Mouse (Mus musculus): ENCODE results near the gene Hesx1. TPM values are rescaled to one million over a fixed set of nuclear protein-coding genes. Genes with fewer than 3 reads are reported as not detected.
"Not testable (repeated sequence)": the region's sequence is repeated elsewhere in the genome, so short reads cannot be mapped to it uniquely, and the experiment has no call there.

Gene Hesx1
- 3.4 and 3.9 TPM in 2 replicates for polyA plus RNA-seq (2016; fragmentation: Nextera tagmentation; extraction: Ambion mirVana)

DNA sequence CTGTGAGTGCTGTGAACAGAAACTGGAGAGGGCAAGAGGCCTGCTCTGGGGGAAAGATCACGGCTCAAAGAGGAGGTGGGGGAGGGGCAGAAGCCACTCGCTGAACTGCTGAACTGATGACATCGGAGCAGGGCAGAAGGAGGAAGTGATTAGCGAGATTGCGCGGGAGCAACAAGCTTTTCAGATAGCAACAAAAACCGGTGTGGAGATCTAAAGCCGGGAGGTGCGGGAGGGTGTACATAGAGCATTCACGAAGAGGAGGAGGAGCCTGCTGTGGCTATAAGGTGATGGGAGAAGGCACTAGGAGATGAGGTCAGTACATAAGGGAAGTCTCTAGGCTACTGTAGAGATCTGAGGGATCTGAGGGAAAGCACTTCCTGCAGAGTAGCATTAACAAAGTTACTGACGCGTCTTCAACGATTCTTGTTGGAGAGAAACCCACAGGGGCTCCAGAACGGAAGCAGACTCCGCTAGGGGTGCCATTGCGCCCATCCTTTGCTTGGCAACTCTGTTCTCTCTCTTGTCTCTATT, at the start of gene Hesx1:
TSS of gene Hesx1 (plus strand) at position 206 of the 531 bp plus-strand sequence.
- H3K9me3 ChIP-seq = no peaks in the 10 kb centered on the region
- peaks cover 17% of the 10 kb centered on the region for H3K4me1 ChIP-seq
- H3K27ac ChIP-seq (replicated peaks) = peak within 1 kb of the TSS; percentile 84
- 11% methylated on average over 16 of the region's 16 CpGs for WGBS
- 0 out of 2 replicates have a peak, but pooled peaks cover 4% of the 10 kb centered on the region for H3K27me3 ChIP-seq (replicated peaks; ENCODE audit: low read depth, poor library complexity, severe bottlenecking)
- DNase-seq (ENCODE audit: low spot score) = peak; percentile 84
- H3K4me3 ChIP-seq = peak within 1 kb of the TSS; percentile 53
- H3K36me3 ChIP-seq (replicated peaks) = no peaks in the 10 kb centered on the region

DNA sequence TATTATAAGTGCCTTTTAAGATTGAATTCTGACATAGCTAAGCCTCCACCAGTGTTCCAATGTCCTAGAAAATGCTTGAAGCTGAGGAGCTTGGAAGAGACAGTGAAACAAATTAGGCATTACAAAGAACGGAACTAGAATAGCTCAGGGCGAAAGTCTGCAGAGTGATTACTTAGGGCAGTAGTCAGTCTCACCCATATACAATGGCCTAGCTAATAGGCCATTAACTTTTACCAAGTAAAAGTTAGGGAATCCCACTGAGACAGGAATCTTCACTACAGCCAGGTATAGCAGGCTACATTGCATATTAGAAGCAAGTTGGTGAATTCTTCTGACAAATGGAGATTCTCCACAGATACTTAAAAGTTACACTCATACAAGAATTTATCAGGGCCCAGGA, 38.1 kb upstream of the Hesx1 start:
- not testable (repeated sequence) for DNase-seq (ENCODE audit: low spot score); H3K27me3 ChIP-seq (replicated peaks; ENCODE audit: low read depth, poor library complexity, severe bottlenecking); H3K9me3 ChIP-seq; H3K4me3 ChIP-seq; H3K4me1 ChIP-seq; H3K27ac ChIP-seq (replicated peaks)
- 88% methylated on average over 2 of the region's 2 CpGs for WGBS
- H3K36me3 ChIP-seq (replicated peaks) = peaks cover 66% of the 10 kb centered on the region

DNA sequence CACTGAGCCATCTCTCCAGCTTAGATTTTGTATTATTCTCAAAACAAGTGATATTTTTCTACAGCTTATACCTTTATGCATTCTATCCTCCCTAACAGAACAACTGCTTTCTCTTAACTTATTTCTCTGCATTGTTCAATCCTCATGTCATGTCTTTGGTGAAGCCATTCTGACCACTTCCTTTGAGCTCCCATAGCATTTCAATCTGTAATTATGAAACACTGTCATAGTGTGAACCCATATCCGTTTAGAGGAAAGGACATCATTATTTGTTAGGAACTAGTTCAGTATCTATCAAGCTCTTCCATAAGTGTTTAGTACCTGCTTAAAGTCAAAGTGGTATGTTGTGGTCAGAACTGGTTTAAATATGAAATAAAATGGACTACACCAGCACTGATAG, 33.7 kb upstream of the Hesx1 start:
- no peak overlapping the region for H3K4me3 ChIP-seq
- H3K9me3 ChIP-seq = no peaks in the 10 kb centered on the region
- DNase-seq (ENCODE audit: low spot score) = no peak
- H3K4me1 ChIP-seq = no peaks in the 10 kb centered on the region
- peaks cover 55% of the 10 kb centered on the region for H3K36me3 ChIP-seq (replicated peaks)
- no peaks in the 10 kb centered on the region for H3K27me3 ChIP-seq (replicated peaks; ENCODE audit: low read depth, poor library complexity, severe bottlenecking)
- H3K27ac ChIP-seq (replicated peaks) = no peak overlapping the region
- 86% methylated on average over 1 of the region's 1 CpGs for WGBS

DNA sequence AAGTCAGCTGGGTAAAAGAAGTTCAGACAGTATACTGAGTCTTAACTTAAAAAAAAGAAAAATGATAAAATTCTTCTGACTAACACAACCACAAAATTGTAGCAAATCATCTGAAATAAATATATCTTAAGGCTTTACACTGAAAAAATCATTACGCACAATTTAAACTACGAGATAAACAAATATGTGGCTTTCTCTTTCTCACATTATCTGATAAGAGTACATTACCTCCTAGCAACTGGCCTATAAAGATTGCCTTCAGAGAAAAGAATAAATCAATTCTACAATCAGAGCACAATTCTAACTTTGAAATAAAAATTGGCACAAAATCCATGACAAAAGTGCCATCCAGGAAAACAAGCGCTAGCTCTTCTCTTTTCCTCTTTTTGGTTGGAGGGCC, 25.1 kb upstream of the Hesx1 start:
- peaks cover 15% of the 10 kb centered on the region for H3K4me1 ChIP-seq
- 87% methylated on average over 3 of the region's 3 CpGs for WGBS
- no peak overlapping the region for H3K27ac ChIP-seq (replicated peaks)
- no peaks in the 10 kb centered on the region for H3K9me3 ChIP-seq
- DNase-seq (ENCODE audit: low spot score) = no peak
- H3K27me3 ChIP-seq (replicated peaks; ENCODE audit: low read depth, poor library complexity, severe bottlenecking) = peaks cover 5% of the 10 kb centered on the region; the same call in 1 of the 2 replicates
- H3K36me3 ChIP-seq (replicated peaks) = peaks cover 10% of the 10 kb centered on the region
- peak overlapping the region; percentile 93 for H3K4me3 ChIP-seq

DNA sequence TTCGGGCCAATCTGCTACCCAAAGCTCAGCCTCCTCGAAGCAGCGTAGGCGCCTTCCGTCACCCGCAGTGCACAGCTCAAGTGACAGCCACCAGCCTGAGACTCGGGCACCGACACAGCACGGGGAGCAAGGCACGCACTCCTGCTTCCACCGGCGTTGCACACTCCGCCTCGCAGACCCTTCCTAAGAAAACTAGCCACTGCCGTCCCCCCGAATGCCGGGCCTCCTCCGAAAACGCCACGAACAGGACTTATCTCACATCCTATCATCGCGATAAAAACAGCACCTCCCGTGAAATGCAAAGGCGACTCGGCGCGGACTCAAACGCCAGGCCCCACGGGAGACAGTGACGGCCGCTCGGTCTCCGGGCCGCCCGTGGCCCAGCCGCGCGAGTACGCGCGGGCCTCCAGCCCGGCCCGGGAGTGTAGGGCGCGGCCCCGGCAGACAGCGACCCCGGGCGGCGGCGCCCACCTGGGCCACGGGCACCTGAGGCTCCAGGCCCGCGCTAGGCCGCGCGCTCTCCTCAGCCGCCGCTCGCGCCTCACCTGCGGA, 24.3 kb upstream of the Hesx1 start:
- H3K36me3 ChIP-seq (replicated peaks) = peaks cover 4% of the 10 kb centered on the region
- peaks cover 5% of the 10 kb centered on the region; the same call in 1 of the 2 replicates for H3K27me3 ChIP-seq (replicated peaks; ENCODE audit: low read depth, poor library complexity, severe bottlenecking)
- H3K27ac ChIP-seq (replicated peaks) = peak overlapping the region; percentile 94
- H3K9me3 ChIP-seq = no peaks in the 10 kb centered on the region
- WGBS = under 1% methylated on average over 62 of the region's 62 CpGs
- peaks cover 15% of the 10 kb centered on the region for H3K4me1 ChIP-seq
- peak overlapping the region; percentile 93 for H3K4me3 ChIP-seq
- peak; percentile 74 for DNase-seq (ENCODE audit: low spot score)

DNA sequence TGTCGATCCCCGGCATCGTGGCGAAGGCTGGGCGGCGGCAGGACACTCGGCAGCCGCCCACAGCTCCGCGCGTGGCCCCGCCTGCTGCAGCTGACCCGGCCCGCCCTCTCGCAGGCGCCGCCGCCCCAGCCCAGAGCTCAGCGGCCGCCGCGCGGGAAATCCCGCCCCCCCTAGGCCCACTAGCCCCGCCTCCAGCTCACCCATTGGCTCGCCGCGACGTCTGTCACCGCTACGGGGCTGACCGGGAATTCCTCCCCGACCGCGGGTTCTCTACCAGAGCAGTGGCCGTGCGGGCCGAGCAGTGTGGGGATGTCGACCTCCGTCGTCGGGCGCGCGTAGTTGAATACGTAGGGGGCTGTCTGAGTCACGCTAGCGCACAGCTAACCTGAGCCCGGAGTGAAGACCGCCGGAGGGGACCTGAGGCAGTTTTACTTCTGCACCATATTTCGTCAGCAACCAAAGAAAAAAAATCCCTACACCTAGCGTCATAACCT, 23.7 kb upstream of the Hesx1 start:
- WGBS = under 1% methylated on average over 53 of the region's 53 CpGs
- Histone ChIP-seq H3K27ac (replicated peaks) (peak overlapping the region; percentile 94), H3K9me3 (no peaks in the 10 kb centered on the region)

DNA sequence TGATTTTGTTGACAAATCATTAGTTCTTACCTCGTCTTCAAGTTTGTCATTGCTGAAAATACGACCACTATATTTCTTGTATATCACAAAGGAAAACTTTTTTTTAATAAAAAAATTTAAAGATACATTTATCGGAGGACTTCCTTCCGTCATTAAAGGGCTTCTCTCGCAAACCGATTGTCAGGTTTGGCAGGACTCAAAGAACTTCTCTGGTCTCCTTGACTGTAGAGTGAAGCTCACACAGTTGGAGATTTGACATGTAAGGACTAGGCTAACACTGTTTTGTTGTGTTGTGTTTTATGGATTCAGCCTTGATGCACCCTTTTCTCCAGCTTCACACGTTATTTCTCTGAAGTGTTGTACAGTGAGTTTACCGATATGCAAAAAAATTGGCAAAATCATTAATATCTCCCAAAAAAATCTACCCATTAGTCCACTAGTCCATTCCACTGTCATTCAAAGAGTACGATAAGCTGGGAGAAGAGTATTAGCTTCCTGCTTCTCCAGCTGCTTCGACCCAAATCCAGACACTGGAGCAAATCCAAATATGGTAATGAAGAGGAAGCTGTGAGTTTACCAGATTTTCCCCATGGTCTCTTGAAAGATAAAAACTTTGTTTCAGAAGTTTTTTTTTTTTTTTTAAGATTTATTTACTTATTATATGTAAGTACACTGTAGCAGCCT, 23.0 kb upstream of the Hesx1 start, which contains the start of gene Appl1:
TSS of gene Appl1 (minus strand) at position 127 of the 684 bp plus-strand sequence.
- H3K9me3 ChIP-seq = no peaks in the 10 kb centered on the region
- WGBS = 54% methylated on average over 10 of the region's 10 CpGs
- peak within 1 kb of the TSS; percentile 93 for H3K4me3 ChIP-seq
- H3K27me3 ChIP-seq (replicated peaks; ENCODE audit: low read depth, poor library complexity, severe bottlenecking) = peaks cover 5% of the 10 kb centered on the region; the same call in 1 of the 2 replicates
- peak within 1 kb of the TSS; percentile 94 for H3K27ac ChIP-seq (replicated peaks)
- no peak for DNase-seq (ENCODE audit: low spot score)
- no peaks in the 10 kb centered on the region for H3K36me3 ChIP-seq (replicated peaks)
- peaks cover 15% of the 10 kb centered on the region for H3K4me1 ChIP-seq

More for the DNA sequence above, 23.7 kb upstream of the Hesx1 start:
- Histone ChIP-seq H3K36me3 (replicated peaks) (no peaks in the 10 kb centered on the region), H3K4me3 (peak overlapping the region; percentile 93), H3K27me3 (replicated peaks; ENCODE audit: low read depth, poor library complexity, severe bottlenecking) (peaks cover 5% of the 10 kb centered on the region; the same call in 1 of the 2 replicates), H3K4me1 (peaks cover 15% of the 10 kb centered on the region)
- peak; percentile 99 for DNase-seq (ENCODE audit: low spot score)

DNA sequence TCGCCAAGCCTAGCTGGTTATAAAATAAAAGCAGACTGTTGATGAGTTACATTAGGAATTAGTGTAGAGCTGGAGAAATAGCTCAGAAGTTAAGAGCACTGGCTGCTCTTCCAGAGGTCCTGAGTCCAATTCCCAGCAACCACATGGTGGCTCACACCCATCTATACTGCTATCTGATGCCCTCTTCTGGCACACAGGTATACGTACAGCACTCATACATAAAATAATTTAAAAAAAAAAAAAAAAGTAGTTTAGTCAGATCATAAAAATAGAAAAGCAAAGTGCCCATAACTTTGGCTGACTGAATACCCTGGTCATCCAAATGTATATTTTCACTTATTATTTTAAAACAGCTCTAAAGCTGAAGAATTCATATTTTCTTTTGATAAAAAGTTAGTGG, 21.1 kb upstream of the Hesx1 start:
- Histone ChIP-seq H3K27me3 (replicated peaks; ENCODE audit: low read depth, poor library complexity, severe bottlenecking) (peaks cover 5% of the 10 kb centered on the region; the same call in 1 of the 2 replicates), H3K4me3 (no peak overlapping the region), H3K4me1 (peaks cover 28% of the 10 kb centered on the region), H3K27ac (replicated peaks) (no peak overlapping the region), H3K36me3 (replicated peaks) (no peaks in the 10 kb centered on the region), H3K9me3 (no peaks in the 10 kb centered on the region)
- WGBS = 85% methylated on average over 2 of the region's 2 CpGs
- DNase-seq (ENCODE audit: low spot score) = no peak

DNA sequence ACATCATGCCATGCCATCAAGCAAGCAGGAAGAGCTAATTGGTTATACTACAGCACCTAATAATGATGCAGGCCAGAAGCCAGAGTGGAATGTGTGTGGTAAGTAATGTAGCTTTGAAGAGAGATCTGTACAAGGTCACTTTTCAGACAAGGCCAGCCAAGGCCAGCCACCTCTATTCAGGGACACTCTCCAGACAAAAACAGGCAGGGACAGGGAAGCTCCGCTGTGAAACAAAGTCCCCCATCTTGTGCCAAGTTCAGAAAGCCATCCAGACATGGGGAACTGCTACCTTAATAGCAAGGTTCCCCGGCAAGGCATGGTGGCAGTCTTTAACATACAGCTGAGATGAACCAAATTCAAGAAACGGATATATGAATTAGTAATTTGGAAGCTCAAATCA, 18.7 kb upstream of the Hesx1 start:
- Histone ChIP-seq H3K9me3 (no peaks in the 10 kb centered on the region; the same call in 1 of the 2 replicates), H3K4me1 (peaks cover 14% of the 10 kb centered on the region), H3K36me3 (replicated peaks) (no peaks in the 10 kb centered on the region), H3K4me3 (no peak overlapping the region), H3K27me3 (replicated peaks; ENCODE audit: low read depth, poor library complexity, severe bottlenecking) (peaks cover 5% of the 10 kb centered on the region; the same call in 1 of the 2 replicates), H3K27ac (replicated peaks) (no peak overlapping the region)
- WGBS = 80% methylated on average over 3 of the region's 3 CpGs
- no peak for DNase-seq (ENCODE audit: low spot score)

DNA sequence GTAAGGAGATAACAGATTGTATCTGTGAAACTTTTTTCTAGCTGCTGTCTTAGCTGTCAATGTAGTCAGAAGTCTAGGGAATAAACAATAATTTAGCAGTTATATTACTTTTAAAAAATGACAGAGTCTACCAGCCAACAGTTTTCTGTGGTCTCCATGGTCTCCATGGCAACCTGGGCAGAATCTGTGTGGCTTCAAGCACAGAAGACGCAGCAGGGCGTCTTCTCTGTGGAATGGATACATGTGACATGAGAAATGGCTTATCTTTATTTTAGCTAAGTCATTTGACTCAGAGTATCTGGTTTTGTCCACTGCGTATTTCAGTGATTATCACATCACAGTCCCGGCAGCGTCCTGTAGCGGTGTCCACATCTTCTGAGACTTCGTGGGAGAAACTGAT, 18.0 kb upstream of the Hesx1 start:
- Histone ChIP-seq H3K4me1 (peaks cover 14% of the 10 kb centered on the region), H3K27me3 (replicated peaks; ENCODE audit: low read depth, poor library complexity, severe bottlenecking) (peaks cover 5% of the 10 kb centered on the region; the same call in 1 of the 2 replicates), H3K4me3 (no peak overlapping the region), H3K36me3 (replicated peaks) (no peaks in the 10 kb centered on the region), H3K27ac (replicated peaks) (no peak overlapping the region), H3K9me3 (peaks cover 7% of the 10 kb centered on the region)
- WGBS = 86% methylated on average over 7 of the region's 7 CpGs
- DNase-seq (ENCODE audit: low spot score) = no peak

DNA sequence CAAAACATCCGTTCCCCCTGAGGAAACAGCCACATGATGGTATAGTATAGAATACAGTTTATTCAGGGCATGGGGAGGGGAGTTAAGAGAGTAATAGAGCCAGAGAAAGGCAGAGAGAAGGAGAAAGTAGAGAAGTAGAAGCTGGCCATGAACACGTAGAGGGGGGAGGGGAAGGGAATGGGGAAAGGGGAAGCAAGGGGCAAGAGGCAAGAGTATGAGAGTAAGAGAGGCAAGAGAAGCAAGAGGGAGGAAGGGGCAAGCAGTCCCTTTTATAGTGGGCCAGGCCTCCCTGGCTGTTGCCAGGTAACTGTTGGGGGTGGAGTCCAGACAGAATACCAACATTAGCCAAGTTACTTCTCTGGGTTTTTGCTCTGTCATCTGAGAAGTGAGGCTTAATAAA, 16.7 kb upstream of the Hesx1 start:
- H3K27ac ChIP-seq (replicated peaks) = no peak overlapping the region
- WGBS = 25% methylated on average over 2 of the region's 2 CpGs
- DNase-seq (ENCODE audit: low spot score) = no peak

DNA sequence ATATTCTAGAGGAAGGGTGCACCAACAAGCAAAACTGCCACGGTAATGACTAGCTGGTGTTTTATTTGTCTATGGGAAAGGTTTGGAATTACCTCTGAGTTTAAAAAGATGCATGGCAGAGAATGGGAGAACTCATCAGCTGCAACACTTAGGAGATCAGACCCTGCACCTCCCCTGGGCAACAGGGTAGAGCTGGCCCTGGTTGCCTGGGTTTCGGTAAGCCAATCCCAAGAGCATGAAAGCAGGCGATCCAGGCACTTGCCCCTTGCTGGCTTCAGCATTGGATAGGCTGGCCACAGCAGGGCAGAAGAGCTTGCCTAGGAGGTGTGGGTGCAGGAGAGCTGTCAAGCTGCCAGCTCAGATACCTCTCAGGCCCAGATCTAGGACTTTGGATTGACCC, 14.4 kb upstream of the Hesx1 start:
- no peak overlapping the region for H3K4me3 ChIP-seq
- no peaks in the 10 kb centered on the region for H3K36me3 ChIP-seq (replicated peaks)
- peaks cover 14% of the 10 kb centered on the region for H3K4me1 ChIP-seq
- 86% methylated on average over 3 of the region's 3 CpGs for WGBS
- H3K27ac ChIP-seq (replicated peaks) = no peak overlapping the region
- DNase-seq (ENCODE audit: low spot score) = no peak
- no peaks in the 10 kb centered on the region; the same call in 1 of the 2 replicates for H3K27me3 ChIP-seq (replicated peaks; ENCODE audit: low read depth, poor library complexity, severe bottlenecking)
- H3K9me3 ChIP-seq = peaks cover 10% of the 10 kb centered on the region

More for the DNA sequence above, 16.7 kb upstream of the Hesx1 start:
- no peaks in the 10 kb centered on the region; the same call in 1 of the 2 replicates for H3K27me3 ChIP-seq (replicated peaks; ENCODE audit: low read depth, poor library complexity, severe bottlenecking)
- H3K36me3 ChIP-seq (replicated peaks) = no peaks in the 10 kb centered on the region
- no peak overlapping the region for H3K4me3 ChIP-seq
- H3K4me1 ChIP-seq = peaks cover 14% of the 10 kb centered on the region
- H3K9me3 ChIP-seq = peaks cover 10% of the 10 kb centered on the region
